Mouse (Mus musculus): ENCODE measurements around the gene Pik3r6.

DNA sequence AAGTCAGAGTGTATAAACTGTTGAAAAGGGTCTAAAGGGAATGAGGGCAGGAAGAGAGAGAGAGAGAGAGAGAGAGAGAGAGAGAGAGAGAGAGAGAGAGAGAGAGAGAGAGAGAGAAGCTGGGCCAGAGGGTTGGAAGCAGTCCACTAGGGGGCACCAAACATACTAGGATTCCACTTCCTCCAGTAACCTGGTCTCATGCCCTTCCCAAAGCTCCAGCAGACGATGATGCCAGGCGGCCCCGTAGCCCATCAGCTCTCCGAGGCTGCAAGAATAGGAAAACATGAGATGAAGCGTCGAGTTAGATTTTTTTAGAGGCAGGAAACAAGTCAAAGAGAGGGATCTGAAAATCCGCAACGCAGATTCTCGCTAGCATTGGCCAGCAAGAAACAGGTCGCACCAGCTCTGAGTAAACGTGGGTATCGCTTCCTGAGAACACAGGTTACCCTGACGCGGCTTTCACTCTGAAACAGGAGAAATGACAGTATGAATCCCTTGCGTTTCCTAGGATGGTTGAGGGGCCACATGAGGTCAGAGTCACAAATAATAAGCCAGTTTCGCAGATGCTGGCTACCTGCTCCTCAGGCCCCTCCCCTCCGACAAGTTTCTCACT, 63.7 kb downstream of the Pik3r6 start:
- TF ChIP-seq E2F4 (IDR thresholded peaks at IDR 0.05; ENCODE audit: borderline replicate concordance, low read depth, low read length) (no peak), POLR2A (IDR thresholded peaks at IDR 0.05; ENCODE audit: control insufficient read depth in 1 of 2, insufficient read depth in 1 of 2, low read depth in 1 of 2, low read length in 2 of 2, poor library complexity in 1 of 2) (no peak), EP300 (IDR thresholded peaks at IDR 0.05; ENCODE audit: low read depth in 1 of 2, low read length in 2 of 2) (no peak), NRF1 (IDR thresholded peaks at IDR 0.05; ENCODE audit: insufficient read depth, low read depth, low read length, poor library complexity, severe bottlenecking) (no peak), CHD1 (IDR thresholded peaks at IDR 0.05; ENCODE audit: low read depth, low read length) (no peak), CHD2 (IDR thresholded peaks at IDR 0.05; ENCODE audit: low read length) (no peak), MAX (IDR thresholded peaks at IDR 0.05; ENCODE audit: low read length) (no peak), ETS1 (IDR thresholded peaks at IDR 0.05; ENCODE audit: low read depth, low read length) (no peak), CTCF (IDR thresholded peaks at IDR 0.05 in 2 of 3, conservative IDR thresholded peaks at IDR 0.05 in 1 of 3; ENCODE audit: control insufficient read depth in 1 of 3, insufficient read depth in 1 of 3, low read depth in 2 of 3, low read length in 3 of 3, poor library complexity in 1 of 3, severe bottlenecking in 1 of 3) (peak; percentile 75 to 87 (median 83))
